Mouse (Mus musculus): ENCODE results near the gene Vmn1r61. TPM values are rescaled to one million over a fixed set of nuclear protein-coding genes. Genes with fewer than 3 reads are reported as not detected.

The Vmn1r61 gene
- not detected in 2 replicates for polyA plus RNA-seq (2015; fragmentation: Nextera tagmentation; extraction: Ambion mirVana)

- Histone ChIP-seq H3K4me2 (no peak within 1 kb of the TSS), H3K4me3 (no peak within 1 kb of the TSS), H3K27ac (no peak within 1 kb of the TSS), H3K36me3 (no peaks in the 10 kb centered on the region), H3K9ac (no peak within 1 kb of the TSS), H3K27me3 (no peaks in the 10 kb centered on the region), H3K9me3 (peaks cover 4% of the 10 kb centered on the region; the same call in 1 of the 2 replicates), H3K4me1 (no peaks in the 10 kb centered on the region)
- ATAC-seq (ENCODE audit: insufficient number of reproducible peaks, insufficient read depth, low FRiP score, low TSS enrichment, low read depth): no peak
Observed at GRCm38 (mm10) chr7:5613195-5613594, at the start of gene Vmn1r61. Gene Vmn1r61 (minus strand): TSS chr7:5613295.

Other genes with a start within 250 kb of the Vmn1r61 start
- gene Vmn1r58, start 199.9 kb downstream of the Vmn1r61 start, polyA plus RNA-seq (2015; fragmentation: Nextera tagmentation; extraction: Ambion mirVana): not detected in 2 replicates
- gene Vmn1r59, start 156.5 kb downstream of the Vmn1r61 start, polyA plus RNA-seq (2015; fragmentation: Nextera tagmentation; extraction: Ambion mirVana): not detected in 2 replicates
- gene Vmn2r28, start 119.3 kb downstream of the Vmn1r61 start, polyA plus RNA-seq (2015; fragmentation: Nextera tagmentation; extraction: Ambion mirVana): not detected in 2 replicates
- not detected in 2 replicates for gene Vmn1r60, start 66.0 kb downstream of the Vmn1r61 start, polyA plus RNA-seq (2015; fragmentation: Nextera tagmentation; extraction: Ambion mirVana)
- gene Vmn1r62, start 60.3 kb upstream of the Vmn1r61 start, polyA plus RNA-seq (2015; fragmentation: Nextera tagmentation; extraction: Ambion mirVana): not detected in 2 replicates
- not detected in 2 replicates for gene Vmn1r63, start 192.2 kb upstream of the Vmn1r61 start, polyA plus RNA-seq (2015; fragmentation: Nextera tagmentation; extraction: Ambion mirVana)

Data from embryonic facial prominence, embryonic 13.5 days (tissue).